Mouse (Mus musculus) central nervous system, embryonic 14 days (tissue): ENCODE results near the gene Shisa9. TPM values are rescaled to one million over a fixed set of nuclear protein-coding genes. Genes with fewer than 3 reads are reported as not detected.

Source experiments
- polyA plus RNA-seq: library from polyadenylated mRNA; depleted of rRNA; stranded (reverse); fragments of >200 nt; gene quantifications from 2 replicates; pipeline ENCODE4 v1.2.3, GENCODE M21; 2012; rRNA removed

Gene Shisa9
- 10.4 and 10.9 TPM in 2 replicates for polyA plus RNA-seq

DNA sequence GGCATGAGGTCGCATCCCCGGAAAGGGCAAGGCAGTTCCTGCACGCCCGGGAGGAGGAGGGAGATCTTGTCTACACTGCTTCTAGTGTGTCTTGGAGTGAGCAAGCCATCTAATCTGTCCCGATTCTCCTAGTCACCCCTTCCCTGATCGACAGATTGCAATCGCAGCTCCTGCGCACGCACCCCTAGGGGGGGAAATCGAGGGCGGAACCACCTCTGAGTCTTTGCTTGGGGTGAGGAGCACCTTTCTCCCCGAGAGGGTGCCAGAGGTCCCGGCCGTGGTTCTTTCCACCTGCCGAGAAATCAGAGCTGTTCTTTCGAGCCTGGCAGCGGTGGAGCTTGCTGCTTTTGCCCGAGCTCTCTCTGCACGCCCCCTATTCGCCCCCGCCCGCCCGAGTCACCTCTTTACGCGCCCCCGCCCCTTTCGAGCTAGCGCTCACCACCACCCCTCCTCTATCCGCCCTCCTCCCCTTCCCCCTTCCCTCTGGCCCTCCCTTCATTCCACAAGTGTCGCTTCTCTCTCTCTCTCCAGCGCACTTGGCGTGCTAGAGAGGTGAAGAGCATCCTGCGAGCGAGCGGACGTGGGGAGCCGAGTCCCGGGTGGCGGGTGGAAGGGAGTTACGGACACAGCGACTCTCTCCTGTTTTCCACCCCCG, at the start of gene Shisa9:
Gene Shisa9 (plus strand): TSS at position 498 of the 655 bp plus-strand sequence.

Other genes with a start within 250 kb of the Shisa9 start
- gene Cpped1, start 74.7 kb upstream of the Shisa9 start, polyA plus RNA-seq: 10.8 and 12.1 TPM in 2 replicates